Mouse (Mus musculus): ENCODE measurements around the gene Glb1. TPM values are rescaled to one million over a fixed set of nuclear protein-coding genes. Genes with fewer than 3 reads are reported as not detected.
A peak's percentile ranks its signal among the peaks of the same experiment; 100 is the strongest.
"Not testable (repeated sequence)": the region's sequence is repeated elsewhere in the genome, so short reads cannot be mapped to it uniquely, and the experiment has no call there.

Gene Glb1
- polyA plus RNA-seq, 1 experiment from 2014 or later, result 51.7 TPM

DNA sequence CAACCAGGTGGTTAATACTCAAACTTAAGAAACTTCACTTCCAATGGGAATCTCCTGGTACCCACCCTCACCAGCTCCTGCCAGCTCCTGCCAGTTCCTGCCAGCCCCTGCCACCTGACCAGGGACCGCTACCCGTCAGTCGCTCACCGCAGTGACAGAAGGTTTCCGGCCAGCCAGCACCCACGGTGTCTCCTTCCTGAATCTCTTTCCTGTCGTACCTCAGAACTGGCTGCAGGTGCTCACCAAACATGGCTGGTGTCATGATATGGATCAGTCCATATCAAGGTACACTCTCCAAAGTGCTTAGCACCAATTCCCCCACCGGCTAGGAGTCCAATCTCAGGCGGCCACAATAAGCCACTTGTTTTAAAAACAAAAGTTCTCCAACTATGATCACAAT, 108.9 kb downstream of the Glb1 start:
- peaks cover 39% of the 10 kb centered on the region for H3K36me3 ChIP-seq (ENCODE audit: control insufficient read depth, insufficient read depth, low read length)
- no peak for ATAC-seq (ENCODE audit: low read depth)
- H3K9me3 ChIP-seq (ENCODE audit: control insufficient read depth, low read length), result peaks cover 38% of the 10 kb centered on the region
- no peak overlapping the region for H3K4me3 ChIP-seq (ENCODE audit: low read length)
- H3K27me3 ChIP-seq (ENCODE audit: control insufficient read depth, insufficient read depth, low read depth, low read length), result no peaks in the 10 kb centered on the region
- no peak overlapping the region for H3K4me2 ChIP-seq (ENCODE audit: low read depth, low read length)
- H3K27ac ChIP-seq (ENCODE audit: low read length), result no peak overlapping the region
- no peaks in the 10 kb centered on the region for H3K4me1 ChIP-seq (replicated peaks; ENCODE audit: control insufficient read depth, insufficient read depth, low read length)
- H3K9ac ChIP-seq (ENCODE audit: low read length), result no peak overlapping the region
- 91% methylated on average over 9 of the region's 9 CpGs for WGBS

DNA sequence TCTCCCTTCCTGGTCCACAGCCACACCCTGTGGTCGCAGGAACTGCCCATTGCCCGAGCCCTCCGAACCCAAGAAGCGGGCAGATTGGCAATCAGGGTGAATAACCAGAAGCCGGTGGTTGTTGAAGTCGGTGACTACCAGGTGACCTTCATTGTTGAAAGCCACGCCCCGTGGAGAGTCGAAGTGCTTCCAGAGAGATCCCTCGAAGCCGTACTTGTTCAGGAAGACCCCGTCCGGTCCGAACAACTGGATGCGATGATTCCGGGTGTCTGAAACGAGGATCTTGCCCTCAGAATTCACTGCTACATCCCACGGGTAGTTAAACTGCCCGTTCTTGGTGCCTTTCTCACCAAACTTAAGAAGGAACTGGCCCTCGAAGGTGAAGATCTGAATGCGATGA, 112.0 kb downstream of the Glb1 start:
- no peak for ATAC-seq (ENCODE audit: low read depth)

DNA sequence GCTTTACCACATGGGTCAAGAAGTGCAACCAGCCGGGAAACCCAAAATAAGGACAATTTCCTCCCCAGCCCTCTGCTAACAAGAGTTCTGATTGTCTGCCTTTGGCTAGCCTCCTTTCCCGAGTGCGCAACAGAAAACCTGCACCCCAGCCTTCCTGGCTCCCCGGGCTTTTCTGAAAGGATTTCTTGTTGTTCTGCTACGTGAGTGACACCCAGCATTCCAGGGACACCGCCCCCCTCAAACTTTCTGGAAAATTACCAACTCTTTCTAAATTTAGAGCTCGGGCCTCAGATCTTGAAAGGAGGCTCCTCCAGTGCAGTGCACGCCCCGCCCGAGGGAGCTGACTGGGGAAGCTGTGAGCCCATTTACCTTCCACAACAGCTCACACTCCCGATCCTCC, 114.5 kb downstream of the Glb1 start, which contains the start of gene C130032M10Rik:
Gene C130032M10Rik, plus strand, starts transcription at position 334 of the 400 bp plus-strand sequence.
- H3K4me3 ChIP-seq (ENCODE audit: low read length), result no peak within 1 kb of the TSS

More for the DNA sequence above, 112.0 kb downstream of the Glb1 start:
- no peak overlapping the region for H3K4me3 ChIP-seq (ENCODE audit: low read length)
- no peak overlapping the region for H3K9ac ChIP-seq (ENCODE audit: low read length)
- H3K4me1 ChIP-seq (replicated peaks; ENCODE audit: control insufficient read depth, insufficient read depth, low read length), result peaks cover 7% of the 10 kb centered on the region; the same call in 1 of the 2 replicates
- no peak overlapping the region for H3K4me2 ChIP-seq (ENCODE audit: low read depth, low read length)
- peaks cover 34% of the 10 kb centered on the region for H3K36me3 ChIP-seq (ENCODE audit: control insufficient read depth, insufficient read depth, low read length)
- no peak overlapping the region for H3K27ac ChIP-seq (ENCODE audit: low read length)
- H3K9me3 ChIP-seq (ENCODE audit: control insufficient read depth, low read length), result peaks cover 38% of the 10 kb centered on the region
- H3K27me3 ChIP-seq (ENCODE audit: control insufficient read depth, insufficient read depth, low read depth, low read length), result no peaks in the 10 kb centered on the region
- WGBS, result 98% methylated on average over 21 of the region's 21 CpGs

DNA sequence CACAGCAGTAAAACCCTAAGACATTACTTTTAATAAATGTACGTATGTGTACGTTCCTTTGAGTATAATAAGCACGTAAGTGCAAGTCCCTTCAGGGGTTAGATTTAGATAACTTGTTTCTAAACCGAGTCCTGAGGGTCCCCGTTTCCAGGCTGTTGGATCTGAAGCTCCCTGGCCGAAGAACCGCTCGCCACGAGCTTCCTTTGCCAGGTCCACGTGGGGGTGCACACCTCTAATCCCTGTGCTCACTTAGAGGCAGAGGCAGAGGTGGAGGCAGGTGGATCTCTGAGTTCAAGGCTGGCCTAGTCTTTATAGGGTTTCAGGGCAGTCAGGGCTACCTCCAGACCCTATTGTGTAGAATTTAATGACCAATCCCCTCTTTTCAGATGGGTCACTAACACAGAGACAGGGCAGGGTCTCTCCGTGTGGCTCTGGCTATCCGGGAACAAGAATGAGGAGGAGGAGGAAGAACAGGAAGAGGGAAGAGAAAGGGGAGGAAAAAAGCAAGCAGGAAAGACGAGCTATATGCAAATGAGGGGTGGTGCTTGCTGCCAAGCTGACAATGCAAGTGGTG, 117.1 kb downstream of the Glb1 start:
- Histone ChIP-seq H3K27ac (ENCODE audit: low read length) (no peak overlapping the region), H3K4me1 (replicated peaks; ENCODE audit: control insufficient read depth, insufficient read depth, low read length) (peaks cover 7% of the 10 kb centered on the region; the same call in 1 of the 2 replicates), H3K9ac (ENCODE audit: low read length) (no peak overlapping the region), H3K4me2 (ENCODE audit: low read depth, low read length) (no peak overlapping the region), H3K27me3 (ENCODE audit: control insufficient read depth, insufficient read depth, low read depth, low read length) (no peaks in the 10 kb centered on the region), H3K36me3 (ENCODE audit: control insufficient read depth, insufficient read depth, low read length) (peaks cover 12% of the 10 kb centered on the region), H3K9me3 (ENCODE audit: control insufficient read depth, low read length) (peaks cover 15% of the 10 kb centered on the region), H3K4me3 (ENCODE audit: low read length) (no peak overlapping the region)
- no peak for ATAC-seq (ENCODE audit: low read depth)
- WGBS, result 73% methylated on average over 13 of the region's 13 CpGs

More for the DNA sequence above, 114.5 kb downstream of the Glb1 start, which contains the start of gene C130032M10Rik:
- Histone ChIP-seq H3K27ac (ENCODE audit: low read length) (peak within 1 kb of the TSS; percentile 53), H3K9ac (ENCODE audit: low read length) (0 out of 2 replicates have a peak within 1 kb of the TSS, but pooled peaks have one; percentile 23), H3K36me3 (ENCODE audit: control insufficient read depth, insufficient read depth, low read length) (peaks cover 28% of the 10 kb centered on the region), H3K9me3 (ENCODE audit: control insufficient read depth, low read length) (peaks cover 30% of the 10 kb centered on the region), H3K27me3 (ENCODE audit: control insufficient read depth, insufficient read depth, low read depth, low read length) (no peaks in the 10 kb centered on the region), H3K4me1 (replicated peaks; ENCODE audit: control insufficient read depth, insufficient read depth, low read length) (peaks cover 7% of the 10 kb centered on the region; the same call in 1 of the 2 replicates), H3K4me2 (ENCODE audit: low read depth, low read length) (no peak within 1 kb of the TSS)
- ATAC-seq (ENCODE audit: low read depth), result peak; percentile 55; the same call in 1 of the 2 replicates
- 54% methylated on average over 11 of the region's 11 CpGs for WGBS

DNA sequence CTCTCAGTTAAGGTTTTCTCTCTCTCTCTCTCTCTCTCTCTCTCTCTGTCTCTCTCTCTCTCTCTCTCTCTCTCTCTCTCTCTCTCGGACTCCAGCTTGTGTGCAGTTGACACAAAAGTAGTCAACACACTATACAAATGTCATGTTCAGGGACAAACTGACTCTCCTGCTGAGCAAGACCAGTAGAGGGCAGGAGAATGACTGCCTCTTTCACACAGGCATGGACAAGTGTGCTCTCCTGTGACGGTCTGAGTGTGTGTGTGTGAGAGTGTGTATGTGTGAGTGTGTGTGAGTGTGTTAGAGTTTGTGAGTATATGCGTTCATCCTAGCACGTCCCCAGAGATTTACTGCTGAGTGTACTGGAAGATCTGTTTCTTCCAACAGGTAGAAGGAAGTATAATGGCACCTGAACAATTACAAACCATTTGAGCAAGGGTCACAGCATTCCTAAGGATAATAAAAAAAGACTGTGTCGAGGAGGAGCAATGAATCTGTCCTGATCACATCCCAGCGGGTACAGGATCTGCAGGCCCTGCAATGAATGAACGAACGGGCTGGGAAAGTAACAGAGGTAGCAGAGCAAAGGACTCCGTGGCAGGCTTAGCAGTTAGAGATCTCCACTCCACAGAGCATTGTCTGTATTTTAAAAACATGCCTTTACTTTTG, 118.1 kb downstream of the Glb1 start:
- H3K4me2 ChIP-seq (ENCODE audit: low read depth, low read length), result no peak overlapping the region
- H3K9me3 ChIP-seq (ENCODE audit: control insufficient read depth, low read length), result peaks cover 5% of the 10 kb centered on the region
- WGBS, result 59% methylated on average over 9 of the region's 9 CpGs

DNA sequence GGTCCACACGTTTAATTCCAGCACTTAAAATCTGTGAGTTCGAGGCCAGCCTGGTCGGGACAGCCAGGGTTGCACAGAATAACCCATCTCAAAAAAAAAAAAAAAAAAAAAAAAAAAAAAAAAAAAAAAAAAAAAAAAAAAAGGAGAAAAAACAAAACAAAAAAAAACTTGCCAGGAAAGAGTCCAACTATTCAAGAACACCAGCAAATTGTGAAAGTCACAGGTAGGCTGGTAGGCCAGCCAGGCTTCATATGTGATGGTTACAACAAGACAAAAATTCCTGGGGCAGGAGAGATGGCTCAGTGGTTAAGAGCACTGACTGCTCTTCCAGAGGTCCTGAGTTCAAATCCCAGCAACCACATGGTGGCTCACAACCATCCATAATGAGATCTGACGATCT, 119.7 kb downstream of the Glb1 start:
- not testable (repeated sequence) for H3K27ac ChIP-seq (ENCODE audit: low read length); H3K4me3 ChIP-seq (ENCODE audit: low read length); H3K9me3 ChIP-seq (ENCODE audit: control insufficient read depth, low read length); ATAC-seq (ENCODE audit: low read depth); H3K36me3 ChIP-seq (ENCODE audit: control insufficient read depth, insufficient read depth, low read length); H3K9ac ChIP-seq (ENCODE audit: low read length); H3K4me1 ChIP-seq (replicated peaks; ENCODE audit: control insufficient read depth, insufficient read depth, low read length); H3K27me3 ChIP-seq (ENCODE audit: control insufficient read depth, insufficient read depth, low read depth, low read length); H3K4me2 ChIP-seq (ENCODE audit: low read depth, low read length)
- 63% methylated on average over 4 of the region's 4 CpGs for WGBS

More for the DNA sequence above, 118.1 kb downstream of the Glb1 start:
- H3K27ac ChIP-seq (ENCODE audit: low read length), result no peak overlapping the region
- peaks cover 7% of the 10 kb centered on the region; the same call in 1 of the 2 replicates for H3K4me1 ChIP-seq (replicated peaks; ENCODE audit: control insufficient read depth, insufficient read depth, low read length)
- peaks cover 3% of the 10 kb centered on the region for H3K36me3 ChIP-seq (ENCODE audit: control insufficient read depth, insufficient read depth, low read length)
- no peak overlapping the region for H3K9ac ChIP-seq (ENCODE audit: low read length)
- ATAC-seq (ENCODE audit: low read depth), result no peak
- H3K27me3 ChIP-seq (ENCODE audit: control insufficient read depth, insufficient read depth, low read depth, low read length), result no peaks in the 10 kb centered on the region
- H3K4me3 ChIP-seq (ENCODE audit: low read length), result no peak overlapping the region

DNA sequence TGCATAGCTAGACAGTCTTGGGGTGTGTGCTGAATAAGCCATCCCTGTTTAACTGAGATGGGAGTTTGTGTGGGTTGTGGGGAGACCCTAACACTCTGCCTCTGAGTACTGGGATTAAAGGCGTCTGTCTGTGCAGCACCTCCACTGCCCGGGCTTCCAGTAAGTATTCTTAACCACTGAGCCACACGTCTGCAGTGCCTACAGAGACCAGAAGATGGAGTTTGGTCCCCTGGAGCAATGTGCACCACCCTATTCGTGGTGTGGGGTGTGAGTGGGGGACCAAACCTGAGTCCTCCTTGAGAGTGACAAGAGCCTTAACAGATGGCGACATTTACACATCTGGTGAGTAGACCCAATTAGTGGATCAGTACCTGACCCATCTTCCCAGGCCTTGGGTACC, 121.2 kb downstream of the Glb1 start:
- Histone ChIP-seq H3K4me3 (ENCODE audit: low read length) (no peak overlapping the region), H3K9me3 (ENCODE audit: control insufficient read depth, low read length) (no peaks in the 10 kb centered on the region), H3K27ac (ENCODE audit: low read length) (no peak overlapping the region), H3K4me1 (replicated peaks; ENCODE audit: control insufficient read depth, insufficient read depth, low read length) (peaks cover 15% of the 10 kb centered on the region), H3K9ac (ENCODE audit: low read length) (no peak overlapping the region), H3K4me2 (ENCODE audit: low read depth, low read length) (no peak overlapping the region), H3K36me3 (ENCODE audit: control insufficient read depth, insufficient read depth, low read length) (no peaks in the 10 kb centered on the region), H3K27me3 (ENCODE audit: control insufficient read depth, insufficient read depth, low read depth, low read length) (no peaks in the 10 kb centered on the region)
- no peak for ATAC-seq (ENCODE audit: low read depth)
- WGBS, result 53% methylated on average over 5 of the region's 5 CpGs

DNA sequence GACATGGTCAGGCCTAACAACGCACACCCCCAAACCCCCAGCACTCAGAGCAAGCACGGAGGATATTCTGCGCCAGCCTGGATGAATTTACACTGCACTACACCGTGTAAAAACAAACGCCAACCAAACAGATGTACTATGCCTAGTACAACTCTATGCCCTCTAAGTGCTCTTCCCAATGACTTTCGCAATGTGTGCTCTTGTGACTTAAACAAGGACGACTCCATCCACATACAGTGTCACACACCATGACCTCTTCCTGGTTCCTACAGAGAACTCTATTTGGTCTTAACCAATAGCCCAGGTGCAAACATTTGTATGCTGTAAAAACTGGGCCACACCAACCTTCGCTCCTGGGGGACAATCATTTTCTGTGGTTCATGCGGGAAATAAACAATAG, 121.6 kb downstream of the Glb1 start:
- Histone ChIP-seq H3K27me3 (ENCODE audit: control insufficient read depth, insufficient read depth, low read depth, low read length) (no peaks in the 10 kb centered on the region), H3K4me2 (ENCODE audit: low read depth, low read length) (no peak overlapping the region), H3K9me3 (ENCODE audit: control insufficient read depth, low read length) (no peaks in the 10 kb centered on the region), H3K36me3 (ENCODE audit: control insufficient read depth, insufficient read depth, low read length) (no peaks in the 10 kb centered on the region), H3K9ac (ENCODE audit: low read length) (no peak overlapping the region), H3K4me1 (replicated peaks; ENCODE audit: control insufficient read depth, insufficient read depth, low read length) (peaks cover 18% of the 10 kb centered on the region), H3K4me3 (ENCODE audit: low read length) (no peak overlapping the region), H3K27ac (ENCODE audit: low read length) (no peak overlapping the region)
- no peak for ATAC-seq (ENCODE audit: low read depth)
- WGBS, result 70% methylated on average over 9 of the region's 9 CpGs
